Mouse (Mus musculus) bone marrow, adult 2 months (tissue): ENCODE measurements around the gene Cox5a.

Experiments
- CTCF ChIP-seq: fragments of 200-500 bp; IDR thresholded peaks from 2 replicates; pipeline ENCODE4 v1.5.1; 2011; ENCODE audit warnings: low read length, control low read depth; ENCODE audit not compliant: control insufficient read depth, insufficient read depth
- POLR2A ChIP-seq: fragments of 200-500 bp; IDR thresholded peaks from 2 replicates; pipeline ENCODE4 v1.6.1; 2011; ENCODE audit warnings: low read depth, mild to moderate bottlenecking, control low read depth, low read length, borderline replicate concordance; ENCODE audit not compliant: control insufficient read depth

GRCm38 (mm10) chr9:57523754-57524153, 2.7 kb downstream of the Cox5a start:
- TF ChIP-seq POLR2A (no peak), CTCF (no peak)
